Mouse (Mus musculus) forelimb bud, embryonic 11.5 days (tissue): ENCODE data around the gene Sugp2.

Experiments used
- DNase-seq: peaks from one replicate; pipeline ENCODE4 v3.0.0-alpha.2; 2012; ENCODE audit warnings: low read depth, low spot score

Sugp2 gene

GRCm38 (mm10) chr8:70220236-70220840 lies 13.7 kb upstream of the Sugp2 start:
- no peak for DNase-seq

DNA sequence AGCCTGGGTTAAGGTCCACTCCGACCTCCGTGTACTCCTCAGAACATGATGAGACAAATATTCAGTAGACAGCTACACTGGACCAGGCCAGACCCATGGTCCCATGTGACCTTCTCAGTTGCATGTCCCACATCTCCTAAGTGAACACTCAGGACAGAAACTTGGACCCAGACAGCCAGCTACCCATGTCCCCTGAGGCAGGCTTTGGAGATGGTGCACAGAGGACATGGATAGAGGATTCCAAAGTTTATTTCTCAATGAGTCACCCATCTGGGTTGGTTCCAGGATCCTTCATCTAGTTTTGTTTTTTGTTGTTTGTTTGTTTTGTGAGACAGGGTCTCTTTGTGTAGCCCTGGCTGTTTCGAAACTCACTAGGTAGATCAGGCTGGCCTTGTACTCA lies 13.1 kb upstream of the Sugp2 start:
- DNase-seq, result no peak

DNA sequence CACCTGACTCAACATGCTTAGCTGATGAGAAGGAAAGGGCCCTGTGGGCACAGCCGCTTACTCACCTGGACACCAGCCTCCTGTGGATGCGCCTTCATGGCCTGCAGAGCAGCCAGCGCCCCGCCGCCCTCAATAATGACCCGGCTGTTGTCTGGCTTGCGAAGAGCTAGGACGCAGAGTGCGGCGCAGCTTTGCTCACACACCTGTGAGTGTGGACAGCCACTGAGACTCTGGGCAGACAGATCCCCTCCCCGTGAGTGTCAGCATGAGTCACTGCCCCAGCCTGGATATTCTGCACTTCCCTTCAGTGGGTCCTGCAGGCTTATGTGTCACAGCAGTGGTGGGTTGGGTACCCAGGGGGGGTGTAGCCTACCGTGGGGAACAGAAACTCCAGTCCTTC lies 12.0 kb upstream of the Sugp2 start:
- DNase-seq, result no peak

DNA sequence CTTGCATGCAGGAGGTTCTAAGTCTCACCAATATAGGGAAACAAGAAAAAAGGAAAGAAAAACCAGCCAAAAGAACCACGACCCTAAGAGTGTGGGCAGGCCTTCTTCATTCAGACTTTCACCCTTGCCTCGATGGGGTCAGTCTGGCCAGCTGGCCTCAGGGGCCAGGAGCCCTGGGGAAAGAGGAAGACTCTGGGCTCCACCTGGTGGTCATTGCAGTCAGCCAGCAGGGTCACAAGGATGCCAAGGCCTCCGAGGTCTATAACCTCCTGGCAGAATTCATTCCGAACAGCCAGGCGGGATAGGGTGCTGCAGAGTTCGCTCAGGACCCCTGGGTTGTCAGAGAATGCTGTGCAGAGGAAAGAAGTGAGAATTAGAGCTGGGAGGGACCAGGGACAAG lies 10.7 kb upstream of the Sugp2 start:
- no peak for DNase-seq

DNA sequence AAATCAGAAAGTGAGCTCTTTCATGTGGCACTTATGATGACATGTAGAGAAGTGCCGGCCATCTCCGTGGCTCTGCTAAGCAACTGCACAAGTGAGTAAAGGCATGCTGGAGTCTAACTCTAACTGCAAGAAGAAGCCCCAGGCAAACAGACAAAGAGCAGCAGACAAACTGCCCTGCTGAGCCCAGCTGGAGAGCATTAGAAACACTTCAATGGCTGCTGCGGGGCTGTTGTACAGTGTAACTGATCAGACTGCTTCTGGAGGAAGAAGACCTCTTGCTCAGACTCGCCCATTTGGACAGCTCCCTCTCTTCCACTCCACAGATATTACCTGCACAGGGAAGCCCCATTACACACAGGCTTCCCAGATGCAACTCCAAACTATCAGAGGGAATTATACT lies 6.0 kb upstream of the Sugp2 start:
- DNase-seq, result no peak

GRCm38 (mm10) chr8:70230837-70231236 lies 3.2 kb upstream of the Sugp2 start:
- no peak for DNase-seq

DNA sequence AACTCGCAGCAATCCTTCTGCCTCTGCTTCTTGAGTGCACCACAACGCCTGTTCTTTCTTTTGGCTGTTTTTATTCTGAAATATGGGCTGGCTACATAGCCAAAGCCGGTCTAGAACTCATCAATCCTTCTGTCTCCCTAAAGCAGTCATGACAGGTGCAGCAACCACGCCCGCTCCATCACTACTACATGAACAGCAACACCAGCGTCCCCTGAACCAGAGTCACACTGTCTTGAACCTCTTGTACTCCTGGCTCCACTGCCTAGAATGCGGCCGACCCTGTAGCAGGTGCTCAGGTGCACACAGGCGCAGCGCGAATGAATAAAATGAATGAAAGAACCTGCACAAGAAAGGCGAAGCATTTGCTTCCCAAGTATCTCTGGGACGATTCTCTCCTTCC lies 420 bp upstream of the Sugp2 start:
- no peak for DNase-seq

- DNase-seq, result no peak
These were observed 729 bp downstream of the Sugp2 start for GRCm38 (mm10) chr8:70234781-70235128.

GRCm38 (mm10) chr8:70237842-70238241 lies 3.8 kb downstream of the Sugp2 start:
- no peak for DNase-seq

DNA sequence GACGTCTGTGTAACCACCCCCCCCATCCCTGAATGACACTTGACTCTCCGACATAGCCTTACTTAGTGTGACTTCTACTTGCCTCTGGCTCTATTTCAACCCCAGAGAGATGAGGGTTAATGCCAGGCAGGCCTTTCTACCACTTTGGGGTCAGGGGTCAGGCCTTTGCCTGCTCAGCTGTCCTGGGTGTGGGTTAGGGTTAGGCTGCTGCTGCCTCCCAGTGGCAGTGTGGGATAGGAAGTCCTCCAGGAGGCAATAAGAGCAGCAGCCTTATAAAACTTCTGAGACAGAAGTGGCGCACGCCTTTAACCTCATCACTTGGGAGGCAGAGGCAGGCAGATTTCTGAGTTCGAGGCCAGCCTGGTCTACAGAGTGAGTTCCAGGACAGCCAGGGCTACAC lies 6.6 kb downstream of the Sugp2 start:
- DNase-seq, result no peak

DNA sequence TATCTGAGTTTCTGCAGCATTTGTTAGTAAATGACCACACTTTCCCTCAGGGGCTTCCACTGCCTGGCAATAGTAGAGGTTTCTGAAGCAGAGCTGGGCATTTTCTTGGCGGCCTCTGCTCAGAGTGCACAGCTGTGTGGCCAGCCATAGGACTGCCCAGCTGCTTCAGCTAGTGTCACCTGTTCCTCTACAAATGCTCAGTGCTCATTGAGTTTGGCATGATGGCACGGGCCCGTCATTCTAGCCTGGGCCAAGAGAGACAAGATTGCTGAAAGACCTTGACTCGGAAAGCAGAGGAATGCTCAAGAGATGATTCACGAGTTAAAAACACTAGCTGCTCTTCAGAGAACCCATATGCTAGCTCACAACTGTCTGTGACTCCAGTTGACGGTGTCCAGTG lies 12.6 kb downstream of the Sugp2 start:
- no peak for DNase-seq

- no peak for DNase-seq
These were observed 13.8 kb downstream of the Sugp2 start for GRCm38 (mm10) chr8:70247841-70248240.

DNA sequence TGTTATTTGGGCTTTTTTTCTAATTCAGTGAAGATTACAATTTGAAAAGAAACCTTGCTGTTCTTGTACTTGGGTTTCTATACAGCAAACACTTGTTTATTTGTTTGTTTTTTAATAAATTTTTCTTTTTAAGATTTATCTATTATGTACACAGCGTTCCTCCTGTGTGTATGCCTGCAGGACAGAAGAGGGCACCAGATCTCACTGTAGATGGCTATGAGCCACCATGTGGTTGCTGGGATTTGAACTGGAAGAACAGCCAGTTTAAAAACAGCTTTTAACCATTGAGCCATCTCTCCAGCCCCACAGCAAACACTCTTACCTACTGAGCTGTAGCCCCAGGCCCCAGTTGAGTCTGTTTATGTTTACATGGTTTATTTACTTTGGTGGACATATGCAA lies 20.6 kb downstream of the Sugp2 start:
- DNase-seq, result no peak

GRCm38 (mm10) chr8:70257456-70257855 lies 23.4 kb downstream of the Sugp2 start:
- DNase-seq, result no peak

DNA sequence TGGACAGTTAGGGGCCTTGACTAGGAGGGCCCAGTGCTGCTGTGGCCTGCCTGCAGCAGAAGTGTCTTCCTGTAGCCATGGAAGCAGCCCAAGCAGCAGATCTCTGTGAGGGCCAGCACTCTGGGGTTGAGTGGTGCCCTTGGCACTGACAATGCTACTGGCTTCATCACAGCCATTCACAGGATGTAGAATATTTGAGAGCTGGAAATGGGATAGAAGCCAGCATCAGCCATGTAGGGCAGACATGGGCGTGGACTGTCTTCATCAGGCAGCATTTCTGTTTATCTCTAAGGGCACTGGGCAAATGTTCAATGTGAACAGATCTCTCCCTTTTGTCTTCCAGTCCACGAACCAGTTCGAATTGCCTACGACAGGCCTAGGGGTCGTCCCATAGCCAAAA lies 24.6 kb downstream of the Sugp2 start:
- DNase-seq, result no peak

DNA sequence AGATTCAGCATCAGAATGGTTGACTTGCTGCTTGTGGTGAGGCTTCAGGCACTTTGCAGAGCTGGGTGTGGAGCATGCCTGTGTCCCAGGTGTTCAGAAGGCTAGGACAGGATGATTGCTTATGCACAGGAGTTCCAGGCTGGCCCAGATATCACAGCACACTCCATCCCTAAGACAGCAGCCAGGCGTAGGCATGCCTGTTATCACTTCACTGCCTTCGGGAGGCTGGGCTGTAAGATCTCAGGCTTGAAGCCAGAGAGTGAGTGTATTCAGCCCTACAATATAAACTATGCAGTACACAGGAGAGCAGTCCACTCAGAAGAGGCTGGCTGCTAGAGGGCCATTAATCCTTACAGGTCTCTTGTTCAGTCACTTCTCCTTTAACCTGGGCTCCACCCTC lies 25.0 kb downstream of the Sugp2 start:
- no peak for DNase-seq

DNA sequence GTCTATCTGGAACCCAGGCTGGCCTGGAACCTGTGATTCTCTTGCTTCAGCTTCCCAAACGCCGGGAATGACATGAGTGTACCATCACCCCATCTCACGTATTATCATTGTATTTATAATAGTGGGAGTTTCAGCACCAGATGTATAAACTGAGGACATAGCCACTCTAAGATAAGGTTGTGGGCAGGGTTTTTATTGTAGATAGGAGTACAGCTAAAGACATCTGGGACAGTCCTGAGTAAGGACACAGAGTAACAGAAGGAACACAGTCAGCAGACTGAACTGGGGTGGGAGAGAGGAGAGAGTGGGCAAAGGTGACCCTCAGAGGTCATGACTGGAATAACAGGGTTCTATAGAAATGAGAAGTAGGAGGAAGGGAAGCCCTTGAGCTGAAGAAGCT lies 33.6 kb downstream of the Sugp2 start:
- DNase-seq, result no peak

GRCm38 (mm10) chr8:70268311-70268710 lies 34.3 kb downstream of the Sugp2 start:
- no peak for DNase-seq

- no peak for DNase-seq
These were observed 35.0 kb downstream of the Sugp2 start for GRCm38 (mm10) chr8:70268799-70269565.

GRCm38 (mm10) chr8:70272949-70273348 lies 38.9 kb downstream of the Sugp2 start:
- DNase-seq, result no peak

DNA sequence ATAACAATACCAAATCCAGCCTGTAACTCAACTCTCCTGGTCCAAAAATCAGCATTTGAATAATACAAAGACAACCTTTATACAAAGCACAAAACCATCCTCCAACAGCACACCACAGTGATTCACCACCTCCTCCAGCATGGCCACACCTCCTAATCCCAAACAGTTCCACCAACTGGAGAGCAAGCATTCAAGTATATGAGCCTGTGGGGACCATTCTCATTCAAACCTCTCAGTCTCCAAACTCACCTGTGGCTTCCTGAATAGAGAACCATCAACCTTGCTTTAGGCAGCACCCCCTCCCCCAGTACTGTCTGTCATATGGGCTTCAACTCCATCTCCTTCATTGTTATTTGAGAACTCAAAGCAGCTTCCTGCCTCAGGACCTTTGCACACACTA lies 40.3 kb downstream of the Sugp2 start:
- DNase-seq, result no peak

DNA sequence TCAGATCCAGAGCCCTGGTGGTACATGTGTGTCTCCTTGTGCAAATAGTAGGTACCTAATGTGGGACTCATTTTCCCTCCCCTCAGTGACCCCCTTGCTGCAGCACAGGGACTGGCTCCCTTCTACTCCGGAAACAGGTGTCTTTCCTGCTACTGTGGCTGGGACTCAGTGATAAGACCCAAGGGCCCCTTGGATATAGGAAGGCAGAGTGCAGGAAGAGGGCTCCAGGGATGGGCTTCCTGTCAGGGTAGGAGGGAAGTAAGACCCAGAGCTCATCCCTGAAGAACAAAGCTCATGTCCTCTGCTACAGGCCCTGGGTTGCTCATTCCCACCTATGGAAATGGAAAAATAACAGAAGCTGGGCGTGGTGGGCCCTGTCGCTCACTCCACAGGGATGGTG lies 42.5 kb downstream of the Sugp2 start:
- no peak for DNase-seq

DNA sequence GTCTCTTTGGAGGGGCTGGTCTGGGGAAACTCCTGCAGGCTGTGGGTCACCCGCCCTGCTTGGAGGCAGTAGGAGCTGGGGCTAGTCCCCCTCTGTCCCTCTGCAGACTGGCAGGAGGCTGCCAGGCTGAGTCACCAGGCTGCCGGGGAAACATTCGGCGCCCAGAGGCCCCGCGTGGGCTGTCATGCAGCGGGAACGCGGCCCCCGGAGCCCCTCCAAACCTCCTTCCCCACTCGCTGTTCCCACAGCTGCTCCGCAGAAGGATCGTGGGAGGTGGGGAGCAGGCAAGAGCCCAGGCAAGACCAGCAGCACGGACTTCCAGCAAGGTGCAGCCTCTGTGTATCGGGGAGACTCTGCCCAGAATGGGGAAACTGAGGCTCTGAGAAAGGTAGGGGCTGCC lies 44.1 kb downstream of the Sugp2 start:
- no peak for DNase-seq

- DNase-seq, result no peak
These were observed 45.2 kb downstream of the Sugp2 start for GRCm38 (mm10) chr8:70279266-70279665.
